Mouse (Mus musculus) left cerebral cortex, postnatal 36 days (tissue): ENCODE measurements around the gene Olfm4. TPM values are rescaled to one million over a fixed set of nuclear protein-coding genes. Genes with fewer than 3 reads are reported as not detected.

Experiments used
- DNase-seq, 2 experiments: peaks; one replicate each; pipeline ENCODE4 v3.0.0; 2021 to 2022; ENCODE audit warnings: low spot score in 2 of 2, mixed read lengths in 1 of 2
- intact Hi-C: fragments of 180-260 bp; cut with DNase I; formaldehyde crosslinking; loops from one replicate; pipeline ENCODE4 v1.15.1; 2025
- total RNA-seq, 2 experiments: library from RNA; stranded (reverse); gene quantifications; 2 replicates each; pipeline ENCODE4 v1.2.3; 2021

Olfm4 gene
- total RNA-seq, 2 experiments from 2014 or later: 0.69 to 0.93 TPM

DNA sequence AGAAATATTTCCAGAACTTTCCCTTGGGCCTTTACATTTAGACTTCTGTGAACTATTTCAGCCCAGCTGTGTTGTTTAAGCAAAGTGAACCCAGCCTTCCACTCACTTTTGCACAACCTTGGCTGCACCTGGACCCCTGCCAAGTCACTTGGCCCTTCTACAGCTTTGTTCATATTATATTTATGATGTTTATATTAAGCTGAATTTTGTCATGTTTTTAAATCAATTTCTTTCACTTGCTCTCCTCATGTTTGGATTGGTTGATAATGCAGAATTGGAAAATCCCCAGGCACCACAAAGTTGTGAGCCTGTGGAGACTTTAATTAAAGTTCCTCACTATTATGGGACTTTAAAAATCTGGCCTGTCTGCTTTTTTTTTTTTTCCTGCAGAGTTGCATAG is 32.2 kb downstream of the Olfm4 start:
- intact Hi-C loops: no loop called here
- no peak for DNase-seq

DNA sequence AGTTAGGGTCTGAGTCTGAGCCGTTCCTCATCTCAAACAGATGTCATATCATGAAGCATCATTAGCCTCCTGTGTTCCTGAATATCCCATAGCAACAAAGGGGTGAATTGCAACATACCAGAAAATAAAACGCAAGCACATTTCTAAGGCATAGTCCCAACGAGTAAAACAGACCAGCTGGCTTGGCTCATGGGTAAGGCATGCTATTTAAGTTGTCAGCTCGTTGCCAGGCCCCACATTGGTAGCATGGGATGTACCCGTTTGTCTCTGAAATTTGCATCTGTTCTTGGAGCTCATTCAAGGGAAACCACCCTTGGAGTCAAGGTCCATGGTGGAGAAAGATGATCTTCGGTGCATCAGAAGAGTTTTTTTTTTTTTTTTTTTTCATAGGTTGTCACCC is 42.2 kb downstream of the Olfm4 start:
- DNase-seq: peak; percentile 17 to 24
- intact Hi-C loops: loop anchor here (5.0 kb wide), 1 partner anchor 254 kb away; the partner anchor contains the start of gene Pcdh8

DNA sequence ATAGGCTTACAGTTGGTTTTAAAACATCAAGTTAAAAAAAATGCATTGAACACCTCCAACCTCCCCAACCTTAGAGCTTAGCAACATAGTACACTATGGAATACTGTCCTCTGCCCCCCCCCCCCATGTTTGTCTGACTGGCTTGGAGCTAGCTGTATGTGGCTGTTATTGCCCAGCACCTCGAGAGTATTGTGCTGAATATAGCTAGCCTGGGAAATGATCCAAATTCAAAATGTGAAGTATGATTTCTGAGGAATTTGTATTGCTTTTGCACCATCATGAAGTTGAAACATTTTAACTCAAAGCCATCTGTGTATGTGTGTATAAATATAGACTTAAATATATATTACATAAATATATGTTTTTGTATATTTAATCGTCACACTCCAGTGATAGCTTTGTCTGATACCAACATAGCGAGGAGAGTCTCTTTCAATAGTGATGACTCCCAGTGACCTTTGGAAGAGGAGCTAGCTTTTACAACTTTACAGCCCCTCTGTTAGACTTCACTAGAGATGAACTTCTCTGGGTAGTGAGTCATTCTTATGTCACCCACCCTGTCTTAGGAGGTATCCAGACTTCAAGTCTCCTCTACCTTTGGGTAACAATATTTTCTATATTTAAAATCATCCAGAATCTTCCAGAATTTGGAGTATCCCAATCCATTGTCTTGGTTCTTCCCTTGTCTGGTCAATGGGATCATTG is 45.6 kb downstream of the Olfm4 start:
- intact Hi-C loops: loop anchor here (5.0 kb wide), 1 partner anchor 257 kb away; the partner anchor contains the start of gene Pcdh8
- DNase-seq: no peak

DNA sequence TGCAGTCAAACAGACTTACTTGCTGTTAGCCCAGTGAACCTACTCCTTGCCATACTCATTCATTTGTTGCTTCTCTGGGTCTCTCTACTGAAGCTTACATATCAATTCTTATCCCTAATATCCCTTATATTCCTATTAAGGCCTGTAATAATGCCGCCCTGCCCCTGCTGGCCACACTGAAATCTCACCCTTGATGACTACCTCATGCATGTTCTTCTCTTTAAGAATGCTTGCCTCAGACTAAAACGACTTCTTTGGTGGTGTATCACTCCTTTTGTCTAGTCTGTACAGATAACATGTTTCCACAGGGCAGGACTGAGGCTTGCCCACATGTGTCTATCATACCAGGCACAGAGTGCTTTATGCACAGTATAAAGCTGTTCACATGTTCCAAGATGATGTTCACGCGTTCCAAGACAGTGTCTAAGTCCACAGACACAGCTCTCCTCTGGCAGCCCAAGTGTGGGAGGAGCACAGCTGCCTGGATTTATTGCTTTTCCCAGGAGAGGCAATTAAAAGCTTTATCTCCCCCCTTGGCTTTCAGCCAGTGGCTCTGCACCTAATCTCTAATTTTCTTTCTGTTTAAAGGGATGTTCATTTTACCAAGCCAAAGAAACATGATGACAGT is 55.9 kb downstream of the Olfm4 start:
- intact Hi-C loops: loop anchor here (10.0 kb wide), 1 partner anchor 425 kb away; no protein-coding TSS in a partner anchor
- no peak for DNase-seq

DNA sequence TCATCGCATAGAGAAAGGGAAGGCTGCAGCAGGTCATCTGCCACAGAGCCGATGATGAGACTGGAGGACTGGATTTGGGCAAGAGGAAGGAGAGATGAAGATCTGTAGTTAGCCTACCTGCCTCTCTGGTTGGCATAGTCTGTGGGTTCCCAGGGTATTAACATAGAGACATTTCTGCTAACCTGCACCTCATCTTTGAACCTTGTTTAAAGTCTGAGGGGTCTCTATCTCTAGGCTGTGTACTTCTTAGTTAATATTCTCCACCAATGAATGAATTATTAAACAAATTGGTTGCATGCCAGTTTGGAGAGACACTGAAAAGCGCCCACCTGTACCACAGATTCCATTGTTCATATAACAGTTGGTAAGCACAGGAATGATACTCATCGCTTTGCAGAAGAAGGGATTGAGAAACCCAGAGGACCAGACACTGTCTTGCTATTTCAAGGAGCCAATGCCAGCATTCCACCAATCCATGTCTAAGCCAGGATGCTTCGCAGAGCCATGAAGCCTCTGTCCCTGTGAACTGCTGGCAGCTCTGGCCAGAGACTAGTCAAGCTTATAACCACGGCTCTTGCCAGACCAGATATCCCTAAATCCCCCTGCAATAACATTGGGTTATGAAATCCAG is 62.3 kb downstream of the Olfm4 start:
- DNase-seq: no peak
- intact Hi-C loops: loop anchor here (10.0 kb wide), 1 partner anchor 431 kb away; no protein-coding TSS in a partner anchor

DNA sequence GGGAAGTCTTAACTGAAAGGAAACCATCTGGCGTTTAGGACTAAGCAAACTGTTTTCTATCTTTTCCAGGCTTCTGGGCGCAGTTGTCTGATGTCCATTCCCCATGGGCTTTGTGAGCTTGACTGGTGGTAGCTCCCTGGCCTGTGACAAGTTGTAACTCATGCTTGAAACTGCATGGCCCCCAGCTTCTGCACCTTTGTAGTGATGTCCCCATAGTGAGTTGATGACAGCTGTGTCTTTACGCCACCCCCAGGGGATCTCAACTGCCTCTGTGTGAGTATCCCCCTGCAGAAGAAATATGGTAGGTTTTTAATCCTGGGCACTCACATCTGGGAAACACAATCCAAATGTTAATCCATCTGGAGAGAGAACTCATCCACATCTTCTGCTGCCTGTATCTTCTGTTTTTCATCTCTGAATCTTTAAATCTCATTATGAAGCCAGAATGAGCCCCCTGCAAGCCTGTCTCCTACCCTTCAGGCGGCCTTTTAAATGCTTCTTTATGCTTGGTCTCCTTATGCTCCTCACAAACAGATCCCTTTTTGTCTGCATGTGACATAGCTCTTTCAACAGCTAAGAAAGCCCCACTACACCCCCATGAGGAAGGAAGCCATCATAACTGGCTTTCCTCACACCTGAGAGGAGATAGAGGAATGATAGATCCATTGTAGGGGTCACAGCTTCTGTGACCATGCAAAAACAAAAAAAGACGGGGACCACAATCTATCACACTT is 63.7 kb downstream of the Olfm4 start:
- no peak for DNase-seq
- intact Hi-C loops: loop anchor here (10.0 kb wide), 1 partner anchor 433 kb away; no protein-coding TSS in a partner anchor

DNA sequence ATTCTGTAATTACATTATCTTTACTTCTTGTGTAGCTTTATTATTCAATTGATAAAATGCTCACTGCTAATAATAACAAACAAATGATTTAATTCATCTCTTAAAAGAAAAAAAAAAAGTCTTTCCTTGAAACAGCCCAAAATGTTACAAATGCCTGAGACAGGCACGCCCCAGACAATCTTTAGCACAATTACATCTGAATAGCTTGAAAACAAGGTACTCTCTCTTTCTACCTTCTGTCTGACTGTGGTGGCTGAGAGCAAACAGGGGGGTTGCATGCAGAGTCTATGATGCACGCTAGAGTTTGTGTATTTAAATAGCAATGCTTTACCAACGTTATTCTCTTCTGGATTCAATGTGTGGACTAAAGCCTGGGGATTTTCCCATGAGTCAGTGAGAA is 71.8 kb downstream of the Olfm4 start:
- no peak for DNase-seq
- intact Hi-C loops: no loop called here

DNA sequence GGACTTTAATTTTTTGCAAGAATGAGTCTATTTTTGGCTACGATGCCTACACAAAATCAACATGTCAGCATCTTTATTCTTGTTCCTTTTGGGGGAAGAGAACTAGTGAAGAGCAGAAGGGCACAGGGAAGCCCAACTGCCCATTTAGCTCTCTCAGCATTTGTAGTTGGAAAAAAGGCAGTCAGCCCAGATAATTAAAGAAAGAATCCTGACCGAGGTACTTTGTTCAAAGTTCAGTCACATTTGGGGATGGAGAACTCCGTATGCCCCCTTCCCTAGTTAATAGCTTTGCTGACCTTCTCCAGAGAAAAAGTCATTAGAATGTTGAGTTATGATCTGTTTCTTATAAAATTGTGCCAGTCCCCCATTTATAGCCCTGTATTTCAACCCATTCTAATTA is 77.8 kb downstream of the Olfm4 start:
- DNase-seq: no peak
- intact Hi-C loops: no loop called here

DNA sequence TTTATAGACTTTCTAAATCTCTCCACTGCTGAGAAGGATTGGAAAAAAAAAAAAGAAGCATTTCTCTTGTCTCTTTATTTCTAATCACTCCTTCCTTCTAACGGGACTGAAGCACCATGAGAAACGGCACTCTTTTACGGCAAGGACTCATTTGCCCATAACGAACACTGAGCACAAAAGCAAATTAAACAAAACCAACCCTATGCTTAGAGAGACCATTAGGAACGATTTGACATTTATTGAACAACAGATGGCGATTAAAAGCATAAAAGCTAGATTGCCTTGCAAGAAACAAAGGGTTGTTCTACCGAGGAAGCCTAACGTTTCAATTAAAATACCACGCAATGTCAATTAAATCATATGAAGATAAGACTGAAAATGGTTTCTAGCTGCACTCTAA is 79.0 kb downstream of the Olfm4 start:
- intact Hi-C loops: no loop called here
- DNase-seq: no peak

DNA sequence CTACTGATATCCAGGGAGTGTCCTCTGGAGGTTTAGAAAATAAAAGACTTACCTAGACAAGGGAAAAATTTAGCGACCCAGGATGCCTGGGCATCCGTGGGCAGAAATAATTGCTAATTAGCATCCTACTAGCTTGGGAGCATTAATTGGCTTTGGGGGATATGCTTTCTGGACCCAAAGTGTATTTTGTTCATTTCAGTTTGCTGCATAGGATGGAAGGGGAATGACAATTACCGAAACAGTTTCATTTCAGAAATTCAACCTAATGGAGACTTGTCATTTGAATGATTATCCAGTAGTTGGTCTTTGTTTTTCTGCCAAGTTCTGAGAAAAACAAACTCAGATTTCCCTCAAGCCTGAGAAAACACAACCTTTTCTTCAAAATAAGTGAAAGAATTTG is 86.7 kb downstream of the Olfm4 start:
- DNase-seq: no peak
- intact Hi-C loops: no loop called here

Other genes with a start within 250 kb of the Olfm4 start
- 10 to 100 TPM; 57.9 to 58.8 TPM for gene Pcdh8, start 212.8 kb upstream of the Olfm4 start, total RNA-seq